Mouse (Mus musculus) lung, postnatal 4 days (tissue): ENCODE measurements around the gene Mrps7.

Source experiments
- DNase-seq, 2 experiments: peaks; one replicate each; pipeline ENCODE4 v3.0.0; 2021

Mrps7 gene

DNA sequence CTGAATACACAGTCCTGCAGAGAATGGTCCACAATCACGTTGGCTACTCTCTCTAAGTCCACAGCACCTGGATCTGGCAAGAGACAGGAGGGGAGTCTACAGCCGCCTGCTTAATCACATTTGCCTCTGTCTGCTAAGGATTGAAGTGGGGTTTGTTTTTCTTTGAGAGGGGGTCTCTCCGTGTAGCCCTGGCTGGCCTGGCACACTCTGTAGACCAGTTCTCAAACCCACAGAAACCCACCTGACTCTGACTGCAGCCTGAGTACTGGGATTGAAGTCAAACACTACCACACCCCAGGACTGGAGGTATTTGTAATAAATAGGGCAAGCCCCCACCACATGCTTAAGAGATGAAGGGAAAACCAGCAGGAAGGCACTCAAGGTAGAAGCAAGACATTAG is 5.9 kb downstream of the Mrps7 start:
- no peak for DNase-seq

DNA sequence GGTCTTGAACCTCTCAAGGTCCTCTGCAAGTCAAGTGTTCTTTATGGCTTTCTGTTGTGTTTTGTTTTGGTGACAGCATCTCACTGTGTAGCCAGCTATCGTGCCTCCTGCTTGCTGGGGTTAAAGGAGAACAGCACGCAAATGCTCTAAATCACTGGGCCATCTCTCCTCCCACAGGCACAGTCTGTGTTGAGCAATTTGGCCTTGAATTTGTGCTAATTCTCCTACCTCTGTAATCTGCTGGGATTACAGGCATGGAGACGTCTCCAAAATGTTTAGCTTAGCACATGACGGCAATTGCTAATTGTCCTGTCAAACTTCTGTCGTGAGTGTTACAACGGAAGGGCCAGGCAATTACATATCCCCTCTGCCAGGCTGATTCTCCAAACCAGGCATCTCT is 7.4 kb downstream of the Mrps7 start:
- no peak for DNase-seq

- DNase-seq: peak; percentile 85 to 87
Measured at GRCm38 (mm10) chr11:115612059-115612409, 8.3 kb downstream of the Mrps7 start.

GRCm38 (mm10) chr11:115612410-115613137 is 8.8 kb downstream of the Mrps7 start, which contains the start of gene Mif4gd:
Gene Mif4gd (minus strand): TSS chr11:115612969.
- peak; percentile 94 to 96 for DNase-seq

- DNase-seq: peak; percentile 59 to 62
Measured at GRCm38 (mm10) chr11:115613138-115613945, 9.6 kb downstream of the Mrps7 start.

- DNase-seq: no peak
Measured at GRCm38 (mm10) chr11:115614346-115615107, 10.8 kb downstream of the Mrps7 start.

GRCm38 (mm10) chr11:115615108-115615825 is 11.5 kb downstream of the Mrps7 start:
- no peak for DNase-seq

- DNase-seq: no peak
Measured at GRCm38 (mm10) chr11:115615875-115616274, 12.2 kb downstream of the Mrps7 start.

GRCm38 (mm10) chr11:115616371-115616770 is 12.6 kb downstream of the Mrps7 start:
- DNase-seq: no peak

- DNase-seq: no peak
Measured at GRCm38 (mm10) chr11:115616893-115617292, 13.2 kb downstream of the Mrps7 start.

GRCm38 (mm10) chr11:115618001-115618400 is 14.3 kb downstream of the Mrps7 start:
- DNase-seq: no peak

- DNase-seq: peak in 1 of 2 experiments; percentile 13
Measured at GRCm38 (mm10) chr11:115618732-115619516, 15.2 kb downstream of the Mrps7 start.

DNA sequence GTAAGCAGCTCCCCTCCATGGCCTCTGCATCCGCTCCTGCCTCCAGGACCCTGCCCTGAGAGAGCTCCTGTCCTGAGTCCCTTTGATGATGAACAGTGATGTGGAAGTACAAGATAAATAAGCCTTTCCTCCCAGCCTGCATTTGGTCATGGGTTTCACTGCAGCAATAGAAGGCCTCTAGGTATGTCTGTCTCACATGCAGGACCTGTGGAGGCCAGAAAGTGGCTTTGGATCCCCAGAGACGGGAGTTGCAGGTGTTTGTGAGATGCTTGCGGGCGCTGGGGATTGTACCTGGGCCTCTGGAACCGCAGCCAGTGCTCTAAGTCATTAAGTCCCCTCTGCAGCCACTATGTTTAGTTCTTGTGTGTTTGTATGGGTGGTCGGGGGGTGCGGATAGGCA is 16.2 kb downstream of the Mrps7 start:
- DNase-seq: peak in 1 of 2 experiments; percentile 18

- no peak for DNase-seq
Measured at GRCm38 (mm10) chr11:115623487-115624070, 19.9 kb downstream of the Mrps7 start.

DNA sequence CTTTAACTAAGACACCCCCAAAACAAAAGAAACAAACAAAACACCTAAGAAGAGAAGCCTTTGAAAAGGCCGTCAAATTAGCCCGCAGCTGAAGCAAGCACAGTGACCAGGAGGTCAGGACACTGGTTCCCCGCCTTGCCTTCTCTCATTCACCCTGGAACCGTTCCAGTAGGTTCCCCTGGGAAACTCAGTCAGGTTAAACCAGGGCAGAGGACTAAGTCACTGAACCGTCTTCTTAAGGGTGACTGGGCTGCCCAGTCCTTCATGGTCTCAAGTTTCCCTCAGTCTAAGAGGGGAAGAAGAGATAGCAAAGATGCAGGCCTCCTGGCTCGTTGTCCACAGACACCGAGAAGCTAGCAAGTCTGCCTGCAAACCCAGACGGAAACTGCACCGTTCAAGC is 22.2 kb downstream of the Mrps7 start:
- no peak for DNase-seq

DNA sequence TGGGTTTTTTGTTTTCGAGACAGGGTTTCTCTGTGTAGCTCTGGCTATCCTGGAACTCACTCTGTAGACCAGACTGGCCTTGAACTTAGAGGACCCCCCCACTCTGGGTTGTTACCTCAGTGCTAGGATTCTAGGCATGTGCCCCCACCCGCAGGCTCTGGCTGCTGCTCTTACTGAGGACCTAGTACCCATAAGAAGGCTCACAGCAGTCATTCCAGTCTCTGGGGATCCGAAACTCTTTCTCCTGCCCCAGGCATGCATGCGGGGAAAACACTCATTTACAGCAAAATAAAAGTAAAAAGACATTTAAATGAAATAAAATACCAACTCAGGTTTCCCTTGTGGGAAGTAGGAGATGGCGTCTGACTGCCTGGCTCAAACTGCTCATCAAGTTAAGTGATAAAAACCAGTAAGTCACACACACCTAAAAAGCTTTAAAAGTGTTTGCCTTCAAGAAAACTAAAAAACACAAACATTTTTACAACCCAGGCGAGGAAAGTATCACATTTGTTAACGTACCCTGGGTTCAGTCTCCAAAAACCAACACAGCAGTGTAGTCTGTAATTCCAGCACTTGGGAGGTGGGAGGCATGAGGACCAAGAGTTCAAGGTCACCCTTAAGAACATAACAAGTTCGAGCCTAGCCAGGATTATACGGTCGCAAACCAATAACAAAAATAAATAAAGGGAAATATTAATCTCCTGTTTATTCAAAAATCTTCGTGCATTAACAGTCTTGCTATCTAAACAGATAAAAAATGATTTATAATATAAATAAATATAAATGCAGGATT is 23.3 kb downstream of the Mrps7 start:
- DNase-seq: no peak

DNA sequence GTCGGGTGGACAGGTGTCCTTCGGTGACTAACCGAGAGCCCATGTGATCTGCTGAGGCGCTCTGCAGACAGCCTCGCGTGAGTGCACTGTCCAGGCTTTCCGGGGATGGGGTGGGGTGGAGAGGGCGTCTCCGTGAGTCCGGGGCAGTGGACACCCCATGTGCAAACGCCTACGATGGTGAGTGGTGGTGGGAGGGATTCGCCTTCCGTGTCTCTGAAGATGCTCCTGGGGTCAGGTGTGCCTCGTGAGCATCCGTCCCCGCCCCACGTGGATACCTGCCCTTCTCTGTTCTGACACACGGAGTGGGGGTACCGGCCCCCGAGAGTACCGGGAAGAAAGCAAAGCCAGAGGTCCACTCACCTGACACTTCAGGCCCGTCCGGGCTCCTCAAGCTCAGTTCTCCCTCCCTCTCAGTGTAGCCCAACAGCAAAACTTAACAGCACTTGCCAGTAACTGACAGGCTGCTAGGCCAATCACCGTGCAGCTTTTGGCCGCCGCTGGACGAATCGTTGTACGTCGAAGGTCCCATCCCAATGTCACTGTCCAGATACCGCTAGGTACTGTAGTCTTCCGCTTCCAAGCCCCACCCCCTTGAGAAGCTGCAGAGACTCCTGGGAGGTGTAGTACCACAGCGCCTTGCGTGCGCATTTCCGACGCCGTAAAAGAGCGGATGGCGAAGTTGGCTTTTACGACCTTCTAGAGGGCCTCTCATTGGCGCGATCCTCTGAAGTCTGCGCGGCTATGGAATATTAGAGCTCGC is 24.2 kb downstream of the Mrps7 start, which contains the start of gene Slc25a19:
Slc25a19 (minus strand) TSS at position 591 of the 760 bp plus-strand sequence.
- peak; percentile 99 to 100 for DNase-seq

DNA sequence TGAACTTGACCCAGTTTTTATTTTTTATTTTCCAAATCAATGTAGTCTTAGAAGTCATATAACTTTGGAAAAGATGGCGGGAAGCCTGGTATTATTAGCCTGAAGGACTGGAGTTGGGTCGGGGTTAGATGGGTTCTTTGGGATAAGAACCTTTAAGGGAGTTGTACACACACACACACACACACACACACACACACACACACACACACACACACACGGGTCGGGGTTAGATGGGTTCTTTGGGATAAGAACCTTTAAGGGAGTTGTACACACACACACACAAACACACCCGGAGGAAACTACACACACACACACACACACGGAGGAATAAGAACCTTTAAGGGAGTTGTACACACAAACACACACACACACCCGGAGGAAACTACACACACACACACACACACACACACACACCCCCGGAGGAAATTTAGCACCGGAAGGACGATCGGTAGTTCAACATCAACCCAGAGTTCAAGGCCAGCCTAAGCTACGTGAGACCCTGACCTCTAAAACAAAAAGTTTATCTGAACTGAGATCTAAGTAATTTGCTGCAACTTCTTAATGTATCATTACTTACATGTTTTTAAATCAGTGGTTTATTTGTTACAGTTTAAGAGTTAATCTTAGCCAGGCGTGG is 24.9 kb downstream of the Mrps7 start:
- DNase-seq: no peak
